Mouse (Mus musculus) splenic B cell, adult 2 months (primary cell): ENCODE measurements at regions not wholly inside any gene's neighbourhood (a gene's known extent, or its start where the extent isn't known, plus 50 kb on each side); places are given as distances from the start of the nearest gene placed in this dataset.
"Not testable (repeated sequence)": the region's sequence is repeated elsewhere in the genome, so short reads cannot be mapped to it uniquely, and the experiment has no call there.

Experiments used
- DNase-seq: peaks from one replicate; pipeline ENCODE4 v3.0.0-alpha.2; 2011; ENCODE audit warnings: low read depth, low spot score
- H3K27me3 ChIP-seq: 2 replicates; pipeline ENCODE4 v1.6.1; 2012; ENCODE audit warnings: mild to moderate bottlenecking, low read length, moderate library complexity, mixed read lengths; ENCODE audit not compliant: control insufficient read depth, poor library complexity, insufficient read depth, severe bottlenecking
- H3K36me3 ChIP-seq: 2 replicates; pipeline ENCODE4 v1.6.1; 2012; ENCODE audit warnings: mild to moderate bottlenecking, low read length, moderate library complexity, mixed read lengths; ENCODE audit not compliant: control insufficient read depth, poor library complexity, insufficient read depth, severe bottlenecking

DNA sequence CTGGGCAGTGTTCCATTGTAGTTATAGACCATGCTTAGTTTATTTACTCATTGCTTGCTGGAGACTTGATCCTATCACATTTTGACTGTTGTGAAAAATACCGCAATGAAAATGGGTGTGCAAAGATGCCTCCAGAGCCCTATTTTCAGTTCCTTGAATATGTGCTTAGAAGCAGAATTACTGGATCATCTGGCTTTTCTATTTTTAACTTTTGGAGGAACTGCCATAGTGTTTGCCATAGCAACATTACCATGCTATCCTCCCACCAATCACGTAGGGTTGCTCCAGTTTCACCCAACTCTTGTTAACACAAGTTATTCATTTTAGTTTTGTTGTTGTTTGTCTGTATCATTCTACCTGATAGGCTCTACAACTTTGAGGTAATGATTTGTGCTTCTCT is 217.0 kb upstream of the Pex5l start:
- DNase-seq, result no peak
- Histone ChIP-seq H3K36me3 (no peaks in the 10 kb centered on the region), H3K27me3 (no peaks in the 10 kb centered on the region)

- H3K36me3 ChIP-seq, result no peaks in the 10 kb centered on the region
- H3K27me3 ChIP-seq, result no peaks in the 10 kb centered on the region
- DNase-seq, result no peak
These were observed 210.8 kb upstream of the Pex5l start for GRCm38 (mm10) chr3:33353860-33354259.

DNA sequence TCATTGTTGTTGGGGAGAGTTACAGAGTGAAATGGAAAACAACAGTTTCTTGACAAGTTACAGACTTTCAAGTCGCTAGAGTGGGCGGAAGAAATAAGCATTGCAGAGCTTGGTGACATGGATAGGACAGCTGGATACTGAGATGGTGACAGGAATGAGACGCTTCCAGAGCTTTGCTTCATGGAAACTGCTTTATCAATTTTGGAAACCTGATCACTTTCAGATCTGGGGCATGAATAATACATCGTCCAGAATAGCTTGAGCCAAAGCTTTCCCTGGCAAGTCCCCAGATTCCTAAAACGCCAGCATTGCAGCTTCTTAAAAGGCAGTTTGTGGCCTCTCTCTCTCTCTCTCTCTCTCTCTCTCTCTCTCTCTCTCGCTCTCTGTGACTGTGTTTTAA is 207.9 kb upstream of the Pex5l start:
- no peak for DNase-seq
- Histone ChIP-seq H3K27me3 (no peaks in the 10 kb centered on the region), H3K36me3 (no peaks in the 10 kb centered on the region)

GRCm38 (mm10) chr3:33334056-33334455 is 191.0 kb upstream of the Pex5l start:
- H3K36me3 ChIP-seq, result no peaks in the 10 kb centered on the region
- H3K27me3 ChIP-seq, result no peaks in the 10 kb centered on the region
- no peak for DNase-seq

GRCm38 (mm10) chr3:33317691-33318090 is 174.6 kb upstream of the Pex5l start:
- not testable (repeated sequence) for H3K27me3 ChIP-seq, H3K36me3 ChIP-seq, DNase-seq

GRCm38 (mm10) chr3:33312230-33312825 is 169.3 kb upstream of the Pex5l start:
- H3K27me3 ChIP-seq, result no peaks in the 10 kb centered on the region
- no peaks in the 10 kb centered on the region for H3K36me3 ChIP-seq

DNA sequence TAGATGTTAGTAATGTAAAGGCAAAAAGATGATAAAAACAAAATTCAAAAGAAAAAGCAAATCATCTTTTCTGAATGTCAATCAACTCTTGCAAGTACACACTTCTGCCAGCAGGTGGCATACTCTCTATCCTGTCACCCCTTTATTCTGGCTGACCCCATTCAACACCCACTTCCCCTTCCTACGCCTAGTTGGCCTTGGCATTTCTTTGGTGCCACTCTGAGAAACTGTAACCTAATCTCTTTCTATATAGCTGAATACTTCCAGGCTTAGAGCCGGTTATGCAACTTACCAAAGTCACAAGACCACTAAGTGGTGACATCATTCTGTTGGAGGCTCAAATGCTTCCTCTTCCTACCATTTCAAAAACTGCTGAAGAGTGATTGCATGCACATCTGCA is 165.2 kb upstream of the Pex5l start:
- Histone ChIP-seq H3K27me3 (no peaks in the 10 kb centered on the region), H3K36me3 (no peaks in the 10 kb centered on the region)
- peak; percentile 41 for DNase-seq

More at GRCm38 (mm10) chr3:33312230-33312825, 169.3 kb upstream of the Pex5l start:
- no peak for DNase-seq

- no peaks in the 10 kb centered on the region for H3K36me3 ChIP-seq
- no peak for DNase-seq
These were observed 163.1 kb upstream of the Pex5l start for GRCm38 (mm10) chr3:33306169-33306568.

DNA sequence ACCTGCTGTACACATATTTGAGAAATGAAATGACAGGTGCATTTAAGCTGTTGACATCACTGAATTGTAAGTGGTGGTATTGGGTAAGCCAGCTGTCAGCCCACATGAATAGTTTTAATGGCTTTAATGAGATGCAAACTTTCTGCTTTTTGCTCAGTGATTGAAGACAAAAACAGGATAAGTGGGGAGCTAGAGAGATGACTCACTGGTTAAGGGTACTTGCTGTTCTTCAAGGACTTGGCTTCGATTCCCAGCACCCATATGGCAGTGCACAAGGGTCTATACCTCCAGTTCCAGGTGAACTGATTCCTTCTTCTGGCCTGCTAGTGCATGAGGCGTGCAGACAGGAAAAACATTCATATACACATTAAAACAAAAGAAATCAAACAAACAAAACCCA is 162.7 kb upstream of the Pex5l start:
- Histone ChIP-seq H3K36me3 (no peaks in the 10 kb centered on the region), H3K27me3 (no peaks in the 10 kb centered on the region)
- DNase-seq, result no peak

More at GRCm38 (mm10) chr3:33306169-33306568, 163.1 kb upstream of the Pex5l start:
- H3K27me3 ChIP-seq, result no peaks in the 10 kb centered on the region

DNA sequence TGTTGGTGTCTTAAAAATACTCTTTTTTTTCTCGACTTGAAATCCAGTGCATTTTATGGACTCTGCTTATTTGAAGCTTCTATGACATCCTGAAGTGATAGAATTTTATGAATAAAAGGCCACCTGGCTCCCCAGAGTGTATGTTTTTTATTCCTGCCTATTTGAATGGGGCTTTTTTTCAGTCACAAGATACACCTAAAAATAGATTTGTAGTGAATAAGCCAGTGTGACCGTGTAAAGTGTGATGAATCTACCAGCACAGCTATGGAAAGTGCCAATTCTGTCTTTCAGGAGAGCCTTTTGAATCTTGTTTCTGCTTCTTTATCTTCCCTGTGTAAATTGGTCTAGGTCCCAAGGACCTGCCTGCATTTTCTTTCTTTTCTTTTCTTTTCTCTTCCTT is 119.8 kb upstream of the Pex5l start:
- DNase-seq, result no peak
- Histone ChIP-seq H3K36me3 (no peaks in the 10 kb centered on the region), H3K27me3 (peaks cover 2% of the 10 kb centered on the region; the same call in 1 of the 2 replicates)

DNA sequence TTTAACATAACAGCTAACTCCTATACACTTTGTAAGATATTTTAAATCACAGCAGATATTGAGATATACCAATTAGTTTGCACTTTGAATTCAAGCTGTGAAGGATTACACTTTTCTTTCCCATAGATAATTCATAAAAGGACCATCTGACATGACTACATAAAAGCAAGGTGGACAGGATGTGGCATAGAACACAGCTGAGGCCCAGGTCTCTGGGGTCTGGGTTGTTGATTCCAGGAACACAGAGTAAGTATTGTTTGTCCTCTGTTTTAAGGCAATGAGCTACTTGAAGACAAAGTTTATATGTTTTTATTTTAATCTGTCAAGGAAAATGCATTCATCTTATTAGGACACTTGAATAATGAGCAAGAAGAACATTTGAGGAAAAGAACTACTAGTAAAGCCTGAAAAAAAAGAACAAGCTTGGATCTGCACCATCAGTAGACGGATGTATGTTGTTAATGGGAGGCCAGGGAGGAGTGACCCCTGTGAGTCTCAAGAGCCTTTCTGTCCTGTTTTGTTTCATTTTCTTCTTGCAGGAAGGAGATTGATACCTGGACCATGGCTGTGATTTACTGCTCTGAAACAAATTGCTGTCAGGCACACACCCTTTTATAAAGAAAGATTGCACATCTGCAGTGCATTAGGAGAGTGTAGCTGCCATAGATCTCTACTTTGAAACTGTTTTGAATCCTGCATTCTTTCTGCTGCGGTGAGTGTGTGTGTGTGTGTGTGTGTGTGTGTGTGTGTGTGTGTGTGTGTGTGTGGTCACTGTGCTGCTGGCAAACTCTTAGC is 76.4 kb upstream of the Pex5l start:
- H3K27me3 ChIP-seq, result no peaks in the 10 kb centered on the region
- H3K36me3 ChIP-seq, result no peaks in the 10 kb centered on the region
- no peak for DNase-seq

DNA sequence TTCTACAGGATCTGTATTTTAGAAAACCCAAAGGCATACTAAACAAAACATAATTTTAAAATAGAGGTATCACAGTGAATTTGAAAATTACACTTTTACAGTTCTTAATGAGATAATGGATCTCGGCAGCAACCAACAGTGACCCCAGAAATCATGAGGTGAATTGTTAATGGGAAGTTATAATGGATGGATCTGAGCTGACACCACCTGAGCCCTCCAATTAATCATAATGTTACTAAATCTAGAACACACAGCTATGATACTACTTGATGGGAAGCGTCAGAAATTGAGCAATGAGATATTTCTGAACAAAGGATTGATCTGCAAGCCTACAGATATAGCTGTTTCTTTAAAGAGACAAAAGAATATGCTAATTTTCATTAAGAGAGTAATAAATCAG is 75.2 kb upstream of the Pex5l start:
- Histone ChIP-seq H3K36me3 (no peaks in the 10 kb centered on the region), H3K27me3 (no peaks in the 10 kb centered on the region)
- DNase-seq, result no peak

GRCm38 (mm10) chr3:33217360-33218034 is 74.5 kb upstream of the Pex5l start:
- no peak for DNase-seq
- H3K36me3 ChIP-seq, result no peaks in the 10 kb centered on the region
- no peaks in the 10 kb centered on the region for H3K27me3 ChIP-seq

- no peak for DNase-seq
- Histone ChIP-seq H3K27me3 (no peaks in the 10 kb centered on the region), H3K36me3 (no peaks in the 10 kb centered on the region)
These were observed 68.3 kb upstream of the Pex5l start for GRCm38 (mm10) chr3:33211224-33211817.
